Mouse (Mus musculus) thymus, postnatal 10 days (tissue): ENCODE data around the gene Nav3.
"Not testable (repeated sequence)": the region's sequence is repeated elsewhere in the genome, so short reads cannot be mapped to it uniquely, and the experiment has no call there.

Experiments
- DNase-seq, 2 experiments: peaks; one replicate each; pipeline ENCODE4 v3.0.0; 2021; ENCODE audit warnings: low spot score in 2 of 2

The Nav3 gene

DNA sequence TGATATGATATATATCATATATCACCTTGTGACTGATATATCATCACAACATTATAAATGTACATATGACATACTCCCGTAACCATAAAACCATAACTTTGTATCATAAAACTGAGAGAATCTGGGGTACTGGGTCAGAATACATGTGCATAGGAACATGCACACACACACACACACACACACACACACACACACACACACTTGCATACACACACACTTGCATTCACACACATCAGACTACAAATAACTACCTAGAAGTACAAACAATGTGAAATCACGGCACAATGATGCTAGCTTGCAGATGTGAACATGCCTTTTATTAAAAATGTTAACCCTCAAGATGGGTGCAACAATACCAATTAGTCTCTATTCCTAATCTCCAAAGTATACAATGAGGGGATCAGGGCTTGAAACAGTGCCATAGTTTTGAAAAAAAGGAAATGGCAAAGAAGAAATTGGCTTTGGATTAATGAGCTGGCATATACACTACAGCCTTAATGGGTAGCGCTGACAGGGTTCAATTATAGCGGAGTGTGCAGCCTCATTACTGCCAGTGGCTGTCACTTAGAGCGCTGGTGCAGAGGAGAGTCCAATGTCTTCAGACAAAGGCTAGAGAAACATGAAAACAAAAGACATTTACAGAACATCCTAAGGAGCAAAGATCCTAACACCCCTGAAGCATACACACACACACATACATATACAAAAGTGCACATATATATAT, 72.3 kb downstream of the Nav3 start:
- not testable (repeated sequence) for DNase-seq

DNA sequence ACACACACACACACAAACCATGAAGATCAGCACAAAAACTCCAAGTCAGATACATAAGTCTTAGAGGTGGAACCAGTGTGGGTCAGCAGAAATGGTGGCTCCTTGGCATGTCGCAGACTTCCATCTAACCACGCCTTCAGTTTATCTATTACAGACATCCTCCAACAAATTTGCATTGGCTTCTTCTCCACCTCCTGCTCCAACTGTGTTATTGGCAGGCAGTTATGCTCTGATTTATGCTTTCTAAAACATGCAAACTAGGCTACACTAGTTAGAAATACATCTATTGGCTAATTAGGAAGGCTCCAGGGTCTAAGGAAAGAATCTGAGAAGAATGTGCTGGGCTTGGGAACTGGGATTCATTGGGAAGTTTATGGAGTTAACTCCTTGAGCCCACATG, 75.2 kb downstream of the Nav3 start:
- DNase-seq: no peak

DNA sequence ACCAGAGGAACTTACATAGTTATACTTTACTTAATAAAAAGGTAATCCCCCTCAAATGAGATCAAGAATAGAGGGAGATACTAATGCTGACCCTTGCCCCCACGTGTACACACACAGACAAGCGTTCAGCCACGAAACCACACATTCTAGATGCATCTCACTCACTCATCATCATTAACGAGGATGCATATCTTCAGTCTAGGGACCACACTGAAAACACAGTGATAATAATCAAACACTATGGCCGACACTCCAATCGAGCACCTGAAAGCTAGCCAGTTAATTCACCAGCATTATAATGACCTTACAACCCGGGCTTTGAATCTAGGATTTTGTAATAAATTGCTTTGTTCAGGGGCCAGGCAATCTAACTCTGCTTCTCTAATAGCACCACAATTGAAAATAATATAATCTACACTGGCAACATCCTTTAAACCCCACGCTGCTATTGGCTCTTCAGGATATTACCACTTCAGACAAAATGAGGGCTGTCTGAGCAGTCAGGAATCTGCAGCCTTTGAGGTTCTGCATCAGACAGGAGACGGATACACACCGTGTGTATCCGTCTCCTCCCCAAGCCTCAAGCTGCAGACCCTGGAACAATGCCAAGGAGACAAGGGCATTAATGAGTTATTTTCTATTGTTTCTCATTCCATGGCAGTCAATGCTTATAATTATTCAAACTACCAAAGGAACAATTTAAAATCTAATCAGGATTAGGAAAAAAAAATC, 83.1 kb downstream of the Nav3 start:
- no peak for DNase-seq

DNA sequence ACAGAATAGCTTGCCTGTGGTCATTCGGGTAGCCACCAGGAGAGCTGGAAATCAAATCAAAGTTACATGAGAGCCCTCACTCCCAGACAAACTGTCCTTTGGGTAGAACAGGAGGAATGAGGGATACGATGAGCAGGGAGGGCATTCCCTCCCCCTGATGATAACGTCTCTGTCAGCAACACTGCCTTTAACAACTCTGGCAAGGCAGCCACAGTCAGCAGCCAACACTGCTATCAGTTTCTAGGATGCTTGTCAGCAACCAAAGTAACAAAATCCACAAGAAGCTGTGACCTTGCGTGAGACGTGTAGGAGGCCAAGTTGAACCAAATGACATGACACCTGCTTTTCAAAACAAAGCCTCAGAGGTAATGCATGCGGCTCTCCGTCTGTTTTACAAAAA, 103.9 kb downstream of the Nav3 start:
- no peak for DNase-seq

DNA sequence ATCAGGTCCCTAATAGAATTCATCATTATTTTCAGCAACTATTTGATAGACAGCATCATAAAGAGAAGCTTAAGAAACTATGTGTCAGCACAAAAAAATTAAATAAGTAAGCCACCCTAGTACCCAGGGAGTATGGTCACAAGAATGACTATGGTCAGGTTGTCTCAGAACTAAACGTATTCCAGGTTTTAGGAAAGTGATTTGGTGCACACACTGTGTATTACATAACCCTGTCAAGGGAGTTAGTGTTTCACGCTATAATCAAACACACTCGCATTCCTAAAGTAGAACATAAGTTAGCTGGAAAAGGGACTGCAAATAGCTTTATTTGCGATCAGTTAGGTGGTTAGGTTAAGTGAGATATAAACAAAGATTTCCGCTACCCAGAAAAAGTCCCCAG, 126.0 kb downstream of the Nav3 start:
- no peak for DNase-seq

DNA sequence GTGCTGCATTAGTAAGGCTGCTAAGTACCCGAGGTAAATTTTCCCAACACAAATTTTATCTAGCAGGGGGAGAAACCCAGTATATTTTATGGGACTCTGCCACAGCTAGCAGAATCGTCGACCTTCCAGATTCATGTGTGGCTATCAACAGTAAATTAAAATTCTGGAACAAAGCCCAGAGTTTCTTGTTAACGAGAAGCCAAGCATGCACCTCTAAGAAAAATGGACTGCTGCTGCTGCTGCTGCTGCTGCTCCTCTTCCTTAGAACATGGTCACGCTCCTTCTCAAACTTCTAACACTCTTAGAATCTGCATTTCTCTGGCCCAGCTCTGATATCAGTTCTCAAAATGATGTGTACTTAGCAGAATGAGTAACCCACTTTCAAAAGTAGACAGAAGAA, 126.4 kb downstream of the Nav3 start:
- DNase-seq: no peak

DNA sequence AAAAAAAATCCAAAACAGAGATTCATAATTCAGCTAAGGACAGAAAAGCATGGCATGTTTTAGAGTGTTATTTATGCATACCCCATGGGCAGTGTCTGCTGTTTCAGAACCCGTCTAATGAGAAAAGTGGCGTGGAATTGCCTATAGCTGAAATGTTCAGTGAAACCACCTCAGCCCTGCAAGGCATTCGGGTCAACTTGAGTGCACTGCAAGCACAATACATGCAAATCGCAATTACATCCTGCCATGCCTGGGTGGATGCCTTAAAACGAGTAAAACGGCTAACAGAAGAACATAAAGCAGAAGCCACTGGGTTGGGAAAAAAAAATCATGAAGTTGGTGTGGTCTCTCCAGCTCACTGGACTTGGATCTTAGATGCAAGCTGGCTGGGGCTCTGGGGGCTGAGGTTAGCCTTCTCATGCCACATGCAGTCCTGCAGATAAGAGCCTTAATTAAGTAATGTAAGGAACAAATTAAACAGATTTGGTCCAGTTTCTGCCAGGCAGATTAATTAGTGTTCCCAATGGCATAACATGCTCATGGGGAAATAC, 133.8 kb downstream of the Nav3 start:
- DNase-seq: no peak

DNA sequence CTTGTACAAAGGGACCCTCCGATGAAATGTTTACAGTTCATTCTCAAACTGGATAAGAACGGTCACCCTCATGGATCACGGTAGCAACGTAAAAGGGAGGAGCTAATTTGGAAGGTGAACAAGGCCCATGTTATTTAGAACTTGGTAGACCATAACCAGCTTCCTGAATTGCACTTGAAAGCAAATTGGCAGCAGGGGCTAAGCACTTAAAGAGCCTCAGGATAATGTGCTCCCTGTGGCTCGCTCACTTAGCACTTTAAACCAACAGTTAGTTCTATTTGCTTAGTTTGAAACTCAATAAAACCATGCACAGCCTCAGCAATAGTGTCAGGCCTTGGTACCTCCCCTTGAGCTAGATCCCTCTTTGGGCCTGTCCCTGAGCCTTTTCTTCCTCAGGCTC, 138.7 kb downstream of the Nav3 start:
- no peak for DNase-seq

DNA sequence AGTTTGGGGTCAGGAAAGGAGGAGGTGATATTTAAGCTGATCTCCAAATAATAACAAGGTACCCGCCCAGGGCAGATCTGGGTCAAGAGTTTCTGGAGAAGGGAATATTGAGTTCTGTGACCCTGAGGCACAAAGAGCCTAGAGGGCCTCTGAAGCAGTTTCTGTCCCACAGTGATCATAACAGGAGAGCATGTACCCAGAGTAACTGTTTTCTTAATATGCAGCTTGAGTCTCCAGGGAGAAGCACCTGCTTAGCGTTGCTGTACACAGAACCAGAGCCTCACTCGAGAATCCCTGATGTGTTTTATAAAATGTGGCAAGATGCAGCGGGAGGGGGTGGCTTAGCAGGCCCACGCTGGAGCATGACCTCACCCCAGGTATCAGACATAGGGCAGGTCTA, 141.5 kb downstream of the Nav3 start:
- DNase-seq: no peak

DNA sequence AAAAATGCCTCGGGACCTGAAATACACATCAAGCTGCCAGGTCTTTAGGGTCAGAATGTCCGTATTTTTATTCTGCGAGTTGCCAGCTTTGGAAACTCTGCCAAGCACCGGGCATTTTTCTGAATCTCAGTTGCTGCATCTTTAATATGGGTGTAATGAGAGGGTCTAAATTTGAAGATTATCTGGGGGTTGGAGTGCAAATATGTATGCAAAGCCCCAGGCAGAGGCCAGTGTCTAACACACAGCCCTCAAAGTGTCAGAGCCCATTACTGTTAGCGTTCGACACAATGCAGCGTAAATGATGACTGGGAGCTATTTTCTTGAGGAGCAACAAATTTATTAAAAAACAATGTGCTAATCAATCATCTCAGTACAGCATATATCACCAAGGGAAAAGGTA, 142.0 kb downstream of the Nav3 start:
- no peak for DNase-seq

DNA sequence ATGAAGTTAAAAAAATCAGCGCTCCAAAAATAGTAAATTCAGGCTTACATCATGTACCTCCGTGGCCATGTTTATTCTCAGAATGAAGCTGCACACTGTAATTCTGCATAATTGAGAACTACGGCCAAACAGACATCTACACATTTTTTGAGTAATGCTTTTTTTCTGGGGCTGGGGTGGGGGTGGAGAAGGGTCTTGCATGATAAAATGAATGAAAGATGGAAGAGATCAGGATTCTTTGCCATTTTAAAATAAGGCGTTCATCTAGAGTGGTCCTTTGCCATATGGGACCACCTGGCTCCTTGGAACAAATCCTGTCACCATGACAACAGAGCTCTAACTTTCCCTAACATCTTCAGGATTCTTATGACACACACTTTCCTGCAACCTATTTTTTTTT, 146.5 kb downstream of the Nav3 start:
- DNase-seq: no peak

DNA sequence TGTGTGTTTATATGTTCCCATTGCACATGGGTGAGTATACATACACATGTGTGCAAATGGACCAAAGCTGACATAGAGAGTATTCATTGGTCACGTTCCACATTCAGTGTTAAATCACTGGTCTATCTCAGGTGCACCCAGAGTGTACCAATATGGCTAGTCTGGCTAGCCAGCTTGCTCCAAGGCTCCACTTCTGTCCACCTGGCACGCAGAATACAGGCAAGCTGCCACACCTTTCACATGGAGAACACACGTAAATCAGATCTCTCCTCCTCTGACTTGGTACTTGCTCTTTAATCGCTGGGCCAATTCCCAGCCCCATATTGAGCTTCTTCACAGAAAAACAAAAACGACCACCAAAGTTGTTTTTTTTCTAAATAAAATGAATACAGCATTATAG, 150.4 kb downstream of the Nav3 start:
- no peak for DNase-seq

DNA sequence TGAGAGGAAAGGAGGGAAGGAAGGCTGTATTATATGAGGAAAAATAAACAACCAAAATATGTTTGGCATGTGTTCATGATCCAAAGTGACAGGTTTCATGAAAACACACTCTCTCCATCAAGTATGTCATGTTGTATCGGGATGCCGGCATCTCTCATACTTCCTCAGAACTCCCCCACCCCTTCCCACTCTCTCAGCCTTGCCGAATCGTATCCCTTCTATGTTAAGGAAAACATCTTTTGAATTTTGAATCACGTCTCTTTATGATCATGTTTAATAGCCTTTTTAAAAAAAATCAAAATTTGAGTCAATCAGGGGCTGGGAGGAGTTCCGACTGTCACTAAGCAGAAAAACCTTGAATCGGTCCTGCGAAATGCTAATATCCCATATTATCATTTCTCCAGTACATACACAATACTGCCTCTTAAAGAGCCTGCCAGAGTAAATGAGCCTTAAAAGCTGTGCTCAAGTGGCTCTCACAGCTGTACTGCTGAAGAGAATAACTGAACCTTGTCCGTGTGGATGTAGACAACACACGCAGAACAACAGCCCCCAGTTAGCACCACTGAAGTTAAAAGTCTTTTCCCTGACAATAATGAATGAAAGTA, 165.9 kb downstream of the Nav3 start:
- DNase-seq: no peak

DNA sequence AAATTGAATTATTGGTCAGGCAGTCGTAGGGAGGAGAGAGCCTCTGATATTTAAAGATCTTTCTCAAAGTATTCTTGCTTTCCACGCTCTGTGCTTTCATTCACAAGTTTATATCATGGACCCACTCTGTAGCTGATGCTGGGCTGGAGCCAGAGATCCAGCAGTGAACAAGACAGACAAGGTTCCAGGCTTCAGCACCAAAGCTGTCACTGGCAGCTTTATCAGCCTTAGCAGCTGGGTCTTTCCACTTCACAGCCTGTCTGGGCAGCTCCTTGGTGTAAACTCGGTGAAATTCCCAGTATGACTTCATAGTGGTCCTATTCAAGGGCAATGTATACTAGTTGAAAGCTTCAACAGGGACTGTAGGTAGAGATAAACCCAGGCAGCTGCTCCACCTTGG, 172.1 kb downstream of the Nav3 start:
- DNase-seq: no peak

DNA sequence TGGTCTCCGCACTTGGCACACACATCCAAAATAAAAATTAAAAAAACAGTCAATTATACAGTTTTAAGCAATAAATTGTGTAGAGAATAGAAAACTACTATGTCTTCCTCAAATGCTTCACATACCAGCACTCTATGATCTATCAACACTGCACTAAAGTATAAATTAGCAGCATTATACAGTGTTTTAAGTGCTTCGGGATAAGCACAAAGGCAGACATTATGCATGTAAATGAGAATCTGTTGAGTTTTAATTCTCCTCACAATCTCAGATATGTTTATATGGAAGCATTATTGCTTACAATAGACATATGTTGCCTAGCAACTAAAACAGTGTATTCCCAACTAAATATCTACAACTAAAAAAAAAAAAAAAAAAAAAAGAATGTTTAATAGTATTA, 183.2 kb downstream of the Nav3 start:
- no peak for DNase-seq

DNA sequence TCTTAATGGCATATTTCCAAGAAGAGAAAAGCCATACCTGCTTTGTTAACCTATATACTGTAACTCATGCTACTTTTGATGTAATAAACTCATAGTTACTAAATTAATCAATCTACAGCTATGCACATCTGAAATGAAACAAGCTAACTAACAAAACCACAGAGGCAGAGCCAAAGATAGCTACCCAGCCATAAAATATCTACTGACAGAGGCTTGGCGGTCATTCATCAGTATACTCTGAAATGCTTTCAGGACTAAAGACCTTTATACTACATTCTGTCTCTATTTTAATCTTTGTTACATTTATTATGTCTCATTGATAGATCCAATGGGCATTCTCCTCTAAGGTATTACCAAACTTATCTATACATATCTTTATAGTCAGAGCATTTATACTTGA, 185.4 kb downstream of the Nav3 start:
- DNase-seq: no peak

DNA sequence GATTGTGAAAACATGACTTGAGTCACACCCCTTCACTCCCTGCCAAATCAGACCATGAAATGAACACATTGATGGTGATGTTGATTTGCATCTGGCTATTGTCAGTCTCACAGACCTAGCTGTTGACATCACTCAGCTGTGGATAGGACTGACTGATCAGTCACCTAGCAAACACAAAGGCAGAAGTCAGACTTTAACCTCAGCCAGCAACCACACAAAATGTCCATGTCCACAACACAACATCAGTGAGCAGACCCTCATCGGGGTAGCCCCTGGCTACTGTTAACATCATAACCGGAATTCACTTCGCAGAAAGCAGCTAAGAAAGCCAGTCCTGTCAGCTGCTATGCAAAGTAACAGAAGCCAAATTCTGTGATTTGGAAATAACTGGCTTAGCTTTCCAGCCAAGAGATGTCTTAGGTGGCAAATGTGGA, 213.9 kb downstream of the Nav3 start:
- DNase-seq: no peak

DNA sequence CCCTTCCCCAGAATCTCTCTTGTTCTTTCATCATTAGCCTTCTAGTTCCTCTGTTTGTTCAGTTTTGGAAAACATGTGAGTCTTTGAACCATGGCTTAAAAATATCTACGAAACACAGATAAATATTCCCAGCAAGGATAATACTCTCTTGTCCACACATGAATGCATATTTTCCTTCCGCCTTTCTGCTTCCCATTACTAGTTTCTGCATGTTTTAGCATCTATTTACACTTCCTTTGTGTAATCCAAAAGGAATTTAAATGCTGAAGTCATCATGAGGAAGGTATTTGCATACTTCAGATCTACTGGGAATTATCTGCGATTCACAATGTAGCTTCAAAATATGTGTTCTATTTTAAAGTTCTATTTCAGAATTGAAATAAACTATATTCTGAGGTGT, 215.3 kb downstream of the Nav3 start:
- no peak for DNase-seq

DNA sequence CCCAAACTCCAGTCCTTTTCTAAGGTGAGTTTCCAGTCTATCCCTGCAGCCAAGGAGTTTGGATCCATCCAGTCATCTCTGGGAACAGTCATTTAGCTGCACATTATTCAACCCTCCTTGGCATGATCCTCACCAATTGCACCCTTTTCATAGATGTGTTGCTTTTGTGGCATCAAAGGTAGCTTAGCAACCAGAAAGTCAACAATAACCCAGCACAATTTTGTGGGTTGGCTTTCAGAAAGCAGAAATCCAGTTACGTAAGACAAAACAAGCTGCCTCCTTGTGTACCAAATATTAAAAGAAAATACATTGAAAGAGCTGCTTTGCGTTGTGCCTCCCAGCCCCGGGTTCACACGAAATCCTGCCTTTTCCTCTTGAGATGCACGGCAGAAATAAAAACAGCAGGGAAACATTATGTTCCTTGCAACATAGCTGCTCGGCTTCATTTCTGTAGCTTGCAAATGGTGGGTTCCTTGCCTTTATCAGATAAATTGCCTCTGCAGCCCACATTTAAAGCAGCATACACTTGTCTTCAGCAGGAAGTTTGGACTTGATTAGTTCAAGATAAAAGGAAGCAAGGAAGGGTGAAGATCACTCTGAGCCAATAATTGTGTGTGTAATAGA, 222.6 kb downstream of the Nav3 start:
- DNase-seq: no peak

DNA sequence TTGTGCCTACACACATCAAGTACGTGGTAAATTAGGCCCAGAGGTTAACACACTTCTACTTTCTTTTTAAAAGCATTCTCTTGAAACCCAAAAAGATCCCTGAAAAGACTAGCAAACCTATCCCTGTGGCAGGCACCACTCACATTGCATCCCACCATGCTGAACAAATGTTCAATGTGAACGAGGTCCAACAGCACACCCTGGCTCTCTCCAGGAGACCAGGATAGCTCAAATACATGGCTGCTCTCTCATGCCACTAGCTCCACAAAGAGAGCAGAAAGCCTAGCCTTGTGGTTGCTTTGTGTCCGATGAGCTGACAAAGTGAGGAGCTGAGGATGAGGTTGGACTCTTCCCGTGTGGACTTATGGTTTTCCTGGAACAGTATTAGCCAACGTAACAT, 249.6 kb downstream of the Nav3 start:
- no peak for DNase-seq

DNA sequence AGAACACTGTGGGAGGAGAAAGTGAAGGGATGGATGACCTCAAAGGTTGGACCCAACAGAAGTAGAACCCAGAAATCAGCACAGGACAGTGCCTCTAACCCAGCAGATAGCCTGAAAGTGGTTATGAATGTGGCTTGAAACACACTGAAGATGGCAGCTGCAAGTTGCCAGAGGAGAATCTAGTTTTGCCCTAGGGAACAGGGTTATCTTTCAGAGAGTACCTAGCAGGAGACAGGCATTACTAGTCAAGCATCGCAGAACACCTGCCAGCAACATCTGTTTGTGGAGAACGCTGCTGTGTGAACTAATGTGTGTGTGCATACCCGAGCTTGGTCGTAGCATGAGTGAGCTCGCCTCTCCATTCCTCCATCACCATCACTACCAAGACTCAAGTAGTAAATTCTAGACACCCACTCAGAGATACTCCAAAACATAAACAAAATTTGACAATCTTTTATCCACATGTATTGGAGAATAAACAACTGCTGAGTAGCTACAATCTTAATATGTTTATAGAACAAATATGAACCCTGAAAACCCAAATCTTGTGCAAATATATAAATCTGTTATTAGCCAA, 251.8 kb downstream of the Nav3 start:
- no peak for DNase-seq

DNA sequence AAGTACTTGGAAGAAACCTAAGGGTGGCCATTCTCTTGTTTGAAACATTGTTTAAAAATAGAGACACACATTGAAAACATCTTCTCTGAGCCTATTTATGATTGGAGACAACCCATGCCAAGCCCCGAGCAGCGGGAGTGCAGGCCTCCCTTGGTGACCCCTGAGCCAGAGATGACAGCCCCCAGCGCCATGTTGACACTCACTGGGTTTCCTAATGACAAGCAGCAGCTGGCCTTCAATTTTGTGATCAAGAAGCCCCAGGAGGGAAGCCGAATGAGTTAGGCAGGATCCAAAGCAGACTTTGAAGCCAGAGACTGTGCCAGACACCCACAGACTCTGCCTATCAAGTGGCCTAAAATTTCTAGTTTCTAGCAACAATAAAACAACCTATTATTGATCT, 263.1 kb downstream of the Nav3 start:
- no peak for DNase-seq
